Mouse (Mus musculus): ENCODE measurements around the gene Itih3.

Itih3 gene

DNA sequence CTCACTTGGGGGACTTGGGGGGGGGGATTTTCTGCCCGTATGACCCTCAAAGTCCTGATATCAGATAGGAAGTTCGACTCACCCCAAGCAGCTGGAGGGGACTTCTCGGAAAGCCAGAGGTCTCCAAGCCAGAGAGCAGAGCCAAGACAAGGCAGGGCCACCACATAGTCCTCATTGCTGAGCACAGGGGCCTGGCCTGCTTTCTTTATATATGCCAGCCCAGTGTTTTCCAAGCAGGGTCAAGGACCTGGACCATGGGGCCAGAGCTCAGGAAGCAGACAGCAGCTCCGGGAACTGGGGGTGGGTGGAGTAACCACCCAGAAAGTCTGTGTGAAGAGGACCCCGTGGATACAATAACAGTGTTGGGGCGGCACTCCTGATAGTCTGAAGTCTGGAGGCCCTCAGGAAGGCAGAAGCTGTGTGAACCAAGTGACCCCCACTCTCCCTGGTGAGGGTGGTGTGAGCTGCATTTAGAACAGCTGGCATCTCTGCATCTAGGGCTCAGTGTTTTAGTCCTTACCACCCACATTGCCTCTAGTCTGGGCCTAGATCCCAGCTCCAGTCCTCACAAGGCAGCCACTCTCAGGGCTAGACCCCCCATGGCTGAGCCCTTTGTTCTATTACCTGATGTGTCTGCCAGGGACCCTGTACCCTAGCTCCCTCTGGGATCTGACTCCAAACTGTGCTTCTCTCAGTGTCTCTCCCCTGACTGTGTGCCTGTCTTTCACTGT, at the start of gene Itih3:
TSS of gene Itih3 (minus strand) at position 386 of the 731 bp plus-strand sequence.
- no peak for DNase-seq (ENCODE audit: low read depth, low spot score)

DNA sequence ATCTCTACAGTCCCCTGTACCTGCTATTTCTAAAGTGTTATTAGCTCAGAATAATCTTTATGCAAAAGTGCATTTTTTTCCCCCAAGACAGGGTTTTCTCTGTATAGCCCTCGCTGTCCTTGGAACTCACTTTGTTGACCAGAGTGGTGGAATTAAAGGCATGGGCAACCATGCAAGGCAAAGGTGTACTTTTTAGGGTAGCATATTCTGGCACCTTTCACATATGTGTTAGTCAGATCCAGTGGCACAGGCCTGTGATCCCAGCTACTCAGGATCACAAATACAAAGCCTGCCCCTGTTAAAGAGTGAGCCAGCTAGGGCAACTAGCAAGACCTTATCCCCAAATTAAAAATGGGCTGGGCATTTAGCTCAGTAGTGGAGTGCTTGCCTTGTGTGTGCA, 36.8 kb upstream of the Itih3 start:
- no peak for DNase-seq (ENCODE audit: low read depth, low spot score)

DNA sequence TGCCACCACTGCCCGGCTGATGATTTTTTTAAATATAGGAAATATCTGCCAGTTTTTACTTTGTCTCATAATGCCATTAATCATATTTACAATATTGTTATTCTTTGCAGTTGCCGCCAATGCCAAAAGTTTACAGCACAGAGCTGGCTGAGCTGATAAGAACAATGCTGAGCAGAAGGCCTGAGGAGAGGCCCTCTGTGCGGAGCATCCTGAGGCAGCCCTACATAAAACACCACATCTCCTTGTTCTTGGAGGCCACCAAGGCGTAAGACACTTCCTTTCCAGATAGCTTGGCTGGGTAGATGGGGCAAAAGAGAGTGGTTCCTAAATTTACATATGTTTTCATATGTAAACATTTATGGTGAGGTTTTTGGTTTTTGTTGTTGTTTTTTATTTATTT, 35.5 kb upstream of the Itih3 start:
- no peak for DNase-seq (ENCODE audit: low read depth, low spot score)

DNA sequence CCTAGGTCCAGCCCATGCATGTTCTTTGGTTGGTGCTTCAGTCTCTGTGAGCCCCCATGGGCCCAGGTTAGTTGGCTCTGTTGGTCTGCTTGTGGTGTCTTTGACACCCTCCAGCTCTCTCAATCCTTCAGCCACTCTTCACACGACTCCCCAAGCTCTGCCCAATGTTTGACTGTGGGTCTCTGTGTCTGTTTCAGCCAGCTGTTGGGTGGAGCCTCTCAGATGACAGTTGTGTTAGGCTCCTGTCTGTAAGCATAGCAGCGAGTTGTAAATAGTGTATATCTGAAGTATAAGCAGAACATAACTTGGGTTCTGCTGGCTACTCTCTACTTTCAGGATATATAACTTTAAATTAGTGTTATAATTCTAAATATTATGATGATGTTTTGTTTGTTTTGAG, 35.0 kb upstream of the Itih3 start:
- no peak for DNase-seq (ENCODE audit: low read depth, low spot score)

DNA sequence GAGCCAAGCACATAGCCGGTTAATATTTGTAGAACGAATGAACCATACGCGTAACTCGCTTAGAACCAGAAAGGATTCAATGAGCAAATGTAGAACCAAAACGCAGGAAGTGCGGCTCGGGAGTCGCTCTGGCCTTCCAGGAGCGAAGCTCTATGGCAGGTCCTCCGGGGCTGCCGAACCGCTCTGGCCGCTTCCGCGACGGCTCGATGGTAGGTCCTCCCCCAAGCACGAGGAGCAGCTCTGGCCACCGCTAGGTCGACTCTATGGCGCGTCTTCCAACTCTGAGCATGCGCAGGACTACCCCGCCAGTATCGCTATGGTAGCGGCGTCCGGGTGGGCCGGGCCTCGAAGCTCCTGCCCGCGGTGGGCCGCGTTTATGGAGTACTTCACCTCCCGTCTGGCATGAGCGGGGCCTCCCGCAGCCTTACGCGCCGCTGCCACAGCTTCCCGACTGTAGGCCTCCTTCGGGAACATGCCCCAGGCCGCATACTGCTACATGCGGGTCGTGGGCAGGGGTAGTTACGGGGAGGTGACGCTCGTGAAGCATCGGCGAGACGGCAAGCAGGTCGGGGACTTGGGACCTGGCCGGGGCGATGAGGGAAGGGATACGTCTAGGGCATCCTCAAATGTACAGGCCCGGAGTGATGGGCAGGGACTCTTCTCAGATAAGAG, 27.7 kb upstream of the Itih3 start, which contains the start of gene Nek4:
TSS of gene Nek4 (plus strand) at position 224 of the 672 bp plus-strand sequence.
- DNase-seq (ENCODE audit: low read depth, low spot score), result peak; percentile 87

DNA sequence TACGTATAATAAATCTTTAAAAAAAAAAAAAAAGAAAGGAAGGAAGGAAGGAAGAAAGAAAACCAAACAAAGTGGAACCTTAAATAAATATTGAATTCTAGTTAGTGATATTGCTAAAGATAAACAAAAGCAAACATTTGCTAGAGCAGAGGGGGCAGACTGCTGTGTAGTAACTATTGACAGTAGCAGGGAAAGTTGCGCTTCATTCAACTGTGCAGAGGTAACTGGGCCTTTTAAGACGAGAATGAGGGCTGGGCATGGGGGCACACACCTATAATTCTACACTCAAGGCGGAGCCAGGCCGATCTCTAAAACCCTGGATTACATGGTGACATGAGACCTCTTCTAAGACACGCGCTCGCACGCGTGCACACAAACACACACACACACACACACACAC, 26.4 kb upstream of the Itih3 start:
- DNase-seq (ENCODE audit: low read depth, low spot score), result no peak

DNA sequence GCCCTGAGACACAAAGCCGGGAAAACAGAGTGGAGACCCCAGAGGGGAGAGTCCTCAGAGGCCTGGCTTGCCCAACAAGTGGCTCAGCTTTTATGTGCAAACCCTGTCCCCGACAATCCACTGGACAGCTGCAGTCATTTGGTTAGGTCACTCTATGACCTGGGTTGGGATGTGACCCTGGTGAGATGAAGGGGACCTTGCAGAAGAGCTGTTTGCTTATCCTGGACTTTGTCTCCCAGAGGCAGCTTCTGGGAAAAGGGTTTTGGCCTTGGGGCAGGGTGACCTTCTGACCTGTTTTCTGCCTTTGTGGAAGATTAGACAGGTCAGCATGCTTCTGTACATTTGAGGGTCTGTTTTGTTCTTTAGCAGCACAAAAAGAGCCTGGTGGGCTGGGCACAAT, 21.2 kb upstream of the Itih3 start:
- DNase-seq (ENCODE audit: low read depth, low spot score), result no peak

DNA sequence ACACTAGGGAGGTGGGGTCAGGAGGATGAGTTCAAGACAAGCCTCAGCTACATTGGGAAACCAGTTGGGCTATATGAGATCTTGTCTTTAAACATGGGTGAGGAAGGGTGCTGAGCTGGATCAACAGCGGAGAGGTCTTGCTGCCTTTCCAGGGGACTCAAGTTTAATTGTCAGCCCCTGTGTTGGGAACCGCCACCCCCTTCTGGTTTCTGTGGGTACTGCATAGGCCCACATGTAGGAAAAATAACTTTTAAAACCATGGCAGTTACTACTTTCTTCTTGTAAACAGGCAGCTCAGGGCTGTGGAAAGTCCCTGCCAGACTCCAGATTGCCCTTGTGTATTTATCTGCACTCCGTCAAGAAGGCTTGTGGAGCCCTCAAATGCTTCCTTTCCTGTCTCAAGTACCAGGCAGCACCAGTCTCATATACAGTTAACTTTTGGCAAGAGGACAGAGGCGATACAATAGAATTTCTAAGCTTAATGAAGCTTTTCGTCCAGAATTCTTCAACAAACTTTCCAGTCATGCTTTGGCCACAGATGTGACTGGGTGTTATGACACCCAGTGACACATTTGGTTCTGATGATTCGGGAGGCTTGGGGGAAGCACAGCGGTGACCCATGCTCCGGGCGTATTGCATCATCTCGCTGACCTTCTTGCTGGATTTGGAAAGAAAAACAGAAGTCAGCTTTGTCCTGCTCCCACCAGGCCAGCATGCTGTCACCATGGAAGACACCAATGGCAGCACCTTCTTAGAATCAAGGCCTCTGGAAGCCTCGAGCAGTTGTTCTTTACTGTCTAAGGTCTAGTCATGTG, 20.5 kb upstream of the Itih3 start:
- DNase-seq (ENCODE audit: low read depth, low spot score), result no peak

DNA sequence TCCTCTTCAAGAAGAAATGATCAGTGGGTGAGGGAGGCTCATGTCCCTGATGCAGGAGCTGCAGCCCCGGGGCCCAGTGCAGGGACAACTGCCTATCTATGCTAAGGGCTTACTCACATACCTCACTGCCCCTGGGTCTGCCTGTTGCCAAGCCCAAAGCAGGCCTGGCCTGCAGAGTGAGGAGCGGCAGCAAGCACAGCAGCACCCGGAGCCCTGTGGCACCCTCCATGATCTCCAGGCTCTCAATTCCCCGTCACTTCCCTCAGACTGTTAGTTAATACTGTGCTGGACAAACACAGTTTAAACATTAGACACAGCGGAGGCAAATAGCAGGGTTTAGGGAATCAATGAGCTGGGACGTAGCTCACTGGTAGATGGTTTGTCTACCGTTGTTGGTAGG, 19.5 kb upstream of the Itih3 start, which contains the start of gene Itih1:
TSS of gene Itih1 (minus strand) at position 252 of the 400 bp plus-strand sequence.
- DNase-seq (ENCODE audit: low read depth, low spot score), result no peak

DNA sequence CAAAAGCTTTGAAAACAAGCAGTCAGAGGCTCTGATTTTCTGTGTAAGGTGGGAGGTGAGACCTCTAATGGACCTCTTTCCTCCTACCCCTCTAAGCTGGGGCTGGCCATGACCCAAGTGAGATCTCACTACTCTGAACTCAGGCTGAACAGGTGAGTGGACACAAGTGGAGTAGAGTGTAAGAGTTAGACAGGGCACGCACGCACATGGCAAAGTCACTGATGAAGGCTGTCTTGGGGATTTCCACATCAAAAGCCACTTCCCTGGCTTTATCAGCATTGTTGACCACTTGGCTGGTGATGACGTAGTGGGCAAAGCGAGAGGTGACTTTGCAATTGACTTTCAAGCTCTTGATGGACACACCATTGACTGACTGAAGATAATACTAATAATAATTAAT, 18.7 kb upstream of the Itih3 start:
- no peak for DNase-seq (ENCODE audit: low read depth, low spot score)

DNA sequence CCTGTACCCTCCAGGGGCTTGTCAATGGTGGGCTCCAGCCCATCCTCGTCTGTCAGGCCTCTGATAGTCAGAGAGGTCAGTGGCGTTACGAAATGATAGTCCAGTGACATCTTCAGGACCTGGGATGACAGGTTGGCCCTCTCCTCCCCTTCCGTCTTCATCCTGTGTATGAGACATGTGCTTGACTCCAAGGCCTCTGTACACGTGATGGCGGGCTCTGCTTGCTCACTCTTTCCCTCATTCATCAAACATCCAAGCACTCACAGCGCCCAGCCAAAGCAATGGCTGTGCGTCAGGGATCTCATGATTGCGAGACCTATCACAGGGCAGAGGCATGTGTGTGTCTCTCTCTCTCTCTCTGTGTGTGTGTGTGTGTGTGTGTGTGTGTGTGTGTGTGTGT, 9.8 kb upstream of the Itih3 start:
- no peak for DNase-seq (ENCODE audit: low read depth, low spot score)

DNA sequence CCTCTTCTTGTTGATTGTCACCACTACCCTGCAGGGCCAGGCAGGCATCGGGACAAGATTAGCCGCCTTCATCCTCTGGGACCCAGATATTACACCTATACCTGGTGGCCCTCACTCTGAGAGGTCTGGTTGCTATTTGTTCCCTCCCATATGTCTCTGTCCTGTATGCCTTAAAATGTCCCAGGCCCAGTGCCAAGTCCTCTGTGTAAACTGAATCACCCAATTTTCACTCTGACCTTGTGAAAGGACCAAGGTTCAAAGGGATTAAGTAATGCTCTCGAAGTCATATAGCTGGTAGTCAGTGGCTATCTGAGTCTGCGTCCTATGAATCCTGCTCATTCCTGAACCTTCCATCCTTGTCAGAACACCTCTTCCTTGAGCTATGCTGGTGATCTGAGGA, 6.8 kb upstream of the Itih3 start:
- DNase-seq (ENCODE audit: low read depth, low spot score), result no peak

DNA sequence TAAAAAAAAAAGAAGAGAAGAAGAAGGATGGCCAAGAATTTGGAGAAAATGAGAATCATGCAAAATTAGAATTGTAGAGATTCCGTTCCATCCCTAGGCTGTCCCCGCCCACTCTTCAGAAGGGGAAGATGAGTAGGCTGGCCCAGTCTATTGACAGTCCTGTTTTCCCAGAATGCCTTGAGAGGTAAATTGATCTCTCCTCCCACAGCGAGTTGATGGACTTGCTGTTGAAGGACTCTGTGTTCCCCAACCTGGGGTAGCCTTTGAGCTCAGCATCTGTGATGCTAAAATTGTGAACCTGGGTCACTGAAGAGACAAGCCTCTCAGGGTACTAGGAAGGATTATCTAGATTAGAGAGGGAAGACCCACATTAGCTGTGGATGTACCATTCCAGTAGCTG, 1.9 kb upstream of the Itih3 start:
- DNase-seq (ENCODE audit: low read depth, low spot score), result no peak

DNA sequence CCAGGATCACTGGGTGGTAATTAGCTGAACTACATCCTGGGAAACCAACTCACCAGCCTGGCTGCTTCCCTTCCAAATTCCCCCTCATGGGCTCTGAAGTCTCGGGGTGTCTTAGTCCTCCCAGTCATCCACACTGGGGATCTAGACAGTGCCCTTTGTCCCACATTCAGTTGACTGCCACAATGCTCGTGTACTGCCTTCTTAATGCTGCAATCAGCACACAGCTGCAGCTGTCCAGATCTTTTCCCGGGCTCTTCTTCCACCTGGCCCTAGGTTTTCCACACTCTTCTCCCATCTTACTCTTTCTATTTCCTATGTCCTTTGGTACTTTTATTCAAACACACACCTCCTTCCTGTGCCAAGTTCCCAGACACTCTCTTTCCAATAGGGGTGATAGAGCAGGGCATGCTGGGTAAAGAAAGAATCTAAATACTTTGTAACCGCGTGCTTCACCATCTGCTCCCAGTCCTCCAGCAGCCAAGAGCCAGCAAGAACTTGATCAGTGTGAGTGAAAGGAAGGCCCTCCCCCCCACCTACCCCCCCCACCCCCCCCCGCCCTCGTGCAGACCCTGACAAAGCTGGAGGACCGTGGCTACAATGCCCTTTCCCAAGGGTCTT, 1.4 kb downstream of the Itih3 start:
- no peak for DNase-seq (ENCODE audit: low read depth, low spot score)

DNA sequence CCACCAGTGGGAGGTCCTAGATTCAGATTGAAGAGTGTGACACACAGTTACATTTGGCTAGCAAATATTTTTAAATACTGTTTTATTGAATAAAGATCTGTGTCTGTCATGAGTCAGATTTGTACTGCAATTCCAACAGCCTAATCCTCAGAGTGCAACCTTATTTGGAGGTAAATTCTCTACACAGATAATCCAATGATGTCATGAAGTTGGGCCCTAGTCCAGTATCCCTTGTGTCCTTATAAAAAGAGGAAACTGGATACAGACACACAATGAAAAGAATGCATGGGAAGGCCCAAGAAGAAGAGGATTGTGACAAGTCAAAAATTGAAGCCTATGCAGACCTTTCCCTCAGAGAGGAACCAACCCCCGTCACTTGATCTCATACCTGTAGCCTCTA, 7.0 kb downstream of the Itih3 start:
- DNase-seq (ENCODE audit: low read depth, low spot score), result no peak

DNA sequence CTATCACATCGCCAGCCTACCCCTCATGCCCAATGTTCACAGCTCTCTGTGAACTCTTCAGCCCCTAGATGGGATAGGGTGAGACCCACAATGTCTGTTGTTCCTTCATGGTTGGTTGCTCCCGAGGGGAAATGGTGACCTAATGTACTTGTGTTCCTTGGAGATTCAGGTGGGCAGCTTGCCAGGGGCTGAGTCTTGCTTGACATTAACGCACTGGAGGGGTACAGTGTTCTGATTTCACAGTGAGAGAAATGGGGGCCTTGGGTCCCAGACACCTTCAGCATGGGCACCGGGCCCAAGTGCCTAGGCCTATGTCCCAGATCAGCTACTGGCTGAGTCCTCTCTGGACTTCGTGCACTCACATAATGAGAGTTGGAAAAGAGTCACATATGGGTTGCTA, 10.2 kb downstream of the Itih3 start:
- DNase-seq (ENCODE audit: low read depth, low spot score), result no peak

DNA sequence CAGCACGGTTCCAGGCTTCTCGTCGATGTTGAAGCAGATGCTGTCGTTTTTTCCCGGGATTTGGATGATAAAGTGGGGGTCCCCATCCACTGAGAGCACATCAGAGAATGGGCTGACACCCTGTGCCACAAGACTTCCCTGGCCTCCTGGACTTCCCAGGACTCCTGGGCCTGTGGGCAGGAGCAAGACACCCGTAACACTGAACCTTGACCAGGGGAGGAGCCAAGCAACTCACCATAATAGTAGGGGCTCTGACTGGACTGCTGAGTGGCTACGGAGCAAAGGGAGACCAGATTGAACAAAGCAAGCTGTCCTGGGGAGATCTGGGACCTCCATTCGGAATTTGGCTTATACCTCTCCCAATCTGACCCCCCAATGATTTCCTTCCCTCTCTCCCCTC, 10.9 kb downstream of the Itih3 start:
- no peak for DNase-seq (ENCODE audit: low read depth, low spot score)

DNA sequence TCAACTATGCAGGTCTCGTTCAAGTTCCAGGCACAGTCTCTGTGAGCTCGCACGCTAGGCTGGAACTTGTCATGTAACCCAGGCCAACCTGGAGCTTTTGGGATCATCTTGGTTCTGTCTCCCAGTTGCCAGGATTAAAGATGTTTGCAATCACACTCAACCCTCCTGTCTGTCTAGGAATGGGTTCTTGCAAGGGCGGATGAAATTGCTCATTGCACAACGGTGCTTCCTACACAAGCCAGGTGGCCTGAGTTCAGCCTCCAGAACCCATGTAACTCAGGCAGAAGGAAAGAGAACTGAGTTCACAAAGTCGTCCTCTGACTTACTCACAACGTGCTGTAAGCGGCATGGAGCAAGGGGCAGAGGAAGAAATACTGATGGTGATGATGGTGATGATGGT, 12.4 kb downstream of the Itih3 start:
- no peak for DNase-seq (ENCODE audit: low read depth, low spot score)

DNA sequence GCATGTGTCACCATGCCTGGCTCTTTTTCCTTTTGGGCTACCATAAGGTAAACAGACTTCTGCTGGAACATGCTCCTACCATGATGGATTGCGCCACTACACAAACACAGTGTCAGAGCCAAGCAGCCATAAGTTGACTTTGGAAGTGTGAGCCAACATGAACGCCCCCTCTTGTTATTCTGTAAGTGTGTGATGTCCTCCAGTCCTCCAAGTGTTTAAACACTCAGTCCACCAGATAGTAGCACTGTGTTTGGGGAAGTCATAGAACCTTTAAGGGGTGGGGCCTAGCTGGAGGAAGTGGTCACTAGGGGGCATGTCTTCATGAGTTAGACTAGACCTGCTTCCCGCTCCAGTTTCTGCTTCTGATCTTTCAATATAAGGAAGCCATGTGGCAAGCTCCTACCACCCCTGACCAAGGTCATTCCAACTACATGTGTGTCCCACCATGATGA, 15.7 kb downstream of the Itih3 start:
- DNase-seq (ENCODE audit: low read depth, low spot score), result no peak

DNA sequence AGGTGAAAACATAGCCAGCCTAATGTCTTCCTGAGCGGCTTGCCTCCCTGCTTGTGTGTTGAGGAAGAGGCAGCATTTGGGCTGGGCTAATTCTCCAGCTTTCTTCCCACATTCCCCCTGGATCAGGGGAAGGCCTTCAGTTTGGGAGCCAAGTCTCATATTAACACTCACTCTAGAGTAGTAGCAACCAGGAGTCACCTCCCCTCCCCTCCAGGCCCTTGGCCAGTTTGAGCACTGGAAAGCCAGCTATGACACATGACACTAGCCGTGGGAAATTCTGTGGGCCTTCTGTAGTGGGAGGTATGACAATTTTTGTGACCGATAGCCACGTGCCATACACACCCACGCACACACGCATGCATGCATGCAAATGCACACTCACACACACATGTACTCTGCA, 17.6 kb downstream of the Itih3 start:
- no peak for DNase-seq (ENCODE audit: low read depth, low spot score)

DNA sequence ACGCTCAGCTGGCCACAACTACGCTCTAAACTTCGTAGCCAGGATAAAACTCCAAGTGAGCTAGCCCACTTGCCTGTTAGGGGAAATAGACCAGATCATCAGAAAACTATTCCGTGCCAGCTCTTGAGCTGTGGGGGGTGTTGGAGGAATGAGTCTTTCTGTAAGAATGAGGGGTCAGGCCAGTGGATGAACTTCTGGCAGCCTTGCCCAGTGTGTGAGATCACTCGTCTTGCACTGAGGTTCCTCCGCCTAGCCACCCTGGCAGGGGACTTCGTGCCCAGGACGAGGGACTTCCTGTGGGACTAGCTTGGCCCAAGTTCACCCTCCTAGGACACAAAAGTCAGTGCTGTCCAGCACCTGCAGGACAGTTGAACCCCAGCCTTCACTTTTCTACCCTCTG, 19.3 kb downstream of the Itih3 start:
- DNase-seq (ENCODE audit: low read depth, low spot score), result no peak

DNA sequence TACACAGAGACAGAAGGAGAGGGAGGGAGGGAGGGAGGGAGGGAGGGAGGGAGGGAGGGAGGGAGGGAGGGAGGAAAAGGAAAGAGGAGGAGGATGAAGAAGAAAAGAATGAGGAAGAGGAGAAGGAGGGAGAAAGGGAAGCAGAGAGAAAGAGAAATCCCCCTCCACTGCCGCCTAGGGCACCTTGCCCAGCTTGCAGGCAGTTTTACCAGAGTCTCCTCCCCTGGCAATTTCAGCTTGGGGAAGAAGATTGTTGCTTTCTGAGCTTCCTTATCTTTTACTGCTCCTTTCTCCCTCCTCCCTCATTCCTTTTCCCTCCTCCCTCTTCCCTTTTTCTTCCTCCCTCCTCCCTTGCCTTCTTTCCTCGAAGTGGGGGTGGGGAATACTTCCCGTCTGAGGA, 20.5 kb downstream of the Itih3 start:
- no peak for DNase-seq (ENCODE audit: low read depth, low spot score)
